Mouse (Mus musculus) kidney, postnatal 0 days (tissue): ENCODE measurements around the gene Ctnna3. TPM values are rescaled to one million over a fixed set of nuclear protein-coding genes. Genes with fewer than 3 reads are reported as not detected.
"Not testable (repeated sequence)": the region's sequence is repeated elsewhere in the genome, so short reads cannot be mapped to it uniquely, and the experiment has no call there.

ENCODE experiments used
- ATAC-seq: fragments of 200-750 bp; cut with Nextera tagmentation; replicated peaks from 2 replicates; pipeline ENCODE4 v1.8.0; 2017; ENCODE audit warnings: low read depth, moderate number of reproducible peaks, moderate TSS enrichment, moderate library complexity; ENCODE audit not compliant: low FRiP score
- DNase-seq: peaks from one replicate; pipeline ENCODE4 v3.0.0-alpha.2; 2016; ENCODE audit warnings: low spot score
- H3K27ac ChIP-seq: fragments of 300-500 bp; sonication (generic); 2 replicates; pipeline ENCODE4 v1.5.1; 2014; ENCODE audit warnings: mild to moderate bottlenecking
- H3K27me3 ChIP-seq: fragments of 300-500 bp; sonication (generic); 2 replicates; pipeline ENCODE4 v1.6.1; 2014; ENCODE audit warnings: low read length, mixed read lengths; ENCODE audit not compliant: insufficient read depth
- H3K36me3 ChIP-seq: fragments of 300-500 bp; sonication (generic); 2 replicates; pipeline ENCODE4 v1.6.1; 2014; ENCODE audit warnings: low read length, mixed read lengths; ENCODE audit not compliant: insufficient read depth
- H3K4me1 ChIP-seq: fragments of 300-500 bp; sonication (generic); replicated peaks from 2 replicates; pipeline ENCODE4 v1.6.1; 2014; ENCODE audit warnings: antibody characterized with exemption, low read length, mixed read lengths; ENCODE audit not compliant: insufficient read depth
- H3K4me2 ChIP-seq: fragments of 300-500 bp; sonication (generic); 2 replicates; pipeline ENCODE4 v1.6.1; 2014; ENCODE audit warnings: mild to moderate bottlenecking, low read length, moderate library complexity, mixed read lengths
- H3K4me3 ChIP-seq: fragments of 300-500 bp; sonication (generic); replicated peaks from 2 replicates; pipeline ENCODE4 v1.5.1; 2014; ENCODE audit warnings: low read depth, low read length
- H3K9ac ChIP-seq: fragments of 300-500 bp; sonication (generic); 2 replicates; pipeline ENCODE4 v1.6.1; 2014; ENCODE audit warnings: low read depth, low read length
- H3K9me3 ChIP-seq: fragments of 300-500 bp; sonication (generic); replicated peaks from 2 replicates; pipeline ENCODE4 v1.6.1; 2016; ENCODE audit warnings: low read length, inconsistent platforms, mixed read lengths
- CTCF ChIP-seq: IDR thresholded peaks from 2 replicates; pipeline ENCODE4 v1.5.1; 2016; ENCODE audit warnings: antibody characterized with exemption, low read depth, mild to moderate bottlenecking, moderate library complexity
- WGBS: fragments of 180-500 bp; shearing (Covaris S2); extraction: QIAGEN DNeasy Blood & Tissue Kit; methylation state at CpG from one replicate; pipeline ENCODE4 v1.1.7; 2014; 5-methylcytosine and 5-hydroxymethylcytosine counted together
- polyA plus RNA-seq: library from polyadenylated mRNA; unstranded; fragments of >200 nt; fragmentation: Nextera tagmentation; extraction: Ambion mirVana; gene quantifications from 2 replicates; pipeline ENCODE4 v1.2.1, GENCODE M21; 2015

The Ctnna3 gene
- polyA plus RNA-seq, 1 experiment from 2014 or later, result 0.32 TPM

GRCm38 (mm10) chr10:63386991-63387390 lies 42.9 kb upstream of the Ctnna3 start:
- peak; percentile 22 for DNase-seq
- no peak for ATAC-seq
- H3K9me3 ChIP-seq, result no peaks in the 10 kb centered on the region
- no peaks in the 10 kb centered on the region for H3K27me3 ChIP-seq
- peak overlapping the region; percentile 61 for H3K4me3 ChIP-seq
- WGBS, result 1% methylated on average over 10 of the region's 10 CpGs
- H3K27ac ChIP-seq, result no peak overlapping the region
- no peaks in the 10 kb centered on the region for H3K36me3 ChIP-seq
- H3K4me1 ChIP-seq, result no peaks in the 10 kb centered on the region
- H3K9ac ChIP-seq, result peak overlapping the region; percentile 64; the same call in 1 of the 2 replicates
- no peak for TF ChIP-seq CTCF
- H3K4me2 ChIP-seq, result peak overlapping the region; percentile 86

GRCm38 (mm10) chr10:63388948-63389347 lies 41.0 kb upstream of the Ctnna3 start:
- no peaks in the 10 kb centered on the region for H3K4me1 ChIP-seq
- no peak for ATAC-seq
- no peaks in the 10 kb centered on the region for H3K27me3 ChIP-seq
- no peak overlapping the region for H3K4me3 ChIP-seq
- H3K9me3 ChIP-seq, result no peaks in the 10 kb centered on the region
- H3K27ac ChIP-seq, result no peak overlapping the region
- no peak for DNase-seq
- H3K9ac ChIP-seq, result no peak overlapping the region
- H3K4me2 ChIP-seq, result no peak overlapping the region
- no peaks in the 10 kb centered on the region for H3K36me3 ChIP-seq
- TF ChIP-seq CTCF, result no peak
- 39% methylated on average over 4 of the region's 4 CpGs for WGBS

GRCm38 (mm10) chr10:63396963-63397362 lies 32.9 kb upstream of the Ctnna3 start:
- Histone ChIP-seq H3K4me1 (no peaks in the 10 kb centered on the region), H3K9me3 (no peaks in the 10 kb centered on the region), H3K27ac (no peak overlapping the region), H3K4me3 (no peak overlapping the region), H3K9ac (no peak overlapping the region), H3K27me3 (no peaks in the 10 kb centered on the region), H3K36me3 (no peaks in the 10 kb centered on the region), H3K4me2 (no peak overlapping the region)
- WGBS, result 91% methylated on average over 10 of the region's 10 CpGs
- no peak for TF ChIP-seq CTCF
- DNase-seq (no peak), ATAC-seq (no peak)

GRCm38 (mm10) chr10:63402731-63403504 lies 27.0 kb upstream of the Ctnna3 start:
- Histone ChIP-seq H3K4me2 (no peak overlapping the region), H3K9me3 (no peaks in the 10 kb centered on the region), H3K4me3 (no peak overlapping the region), H3K27ac (no peak overlapping the region), H3K27me3 (no peaks in the 10 kb centered on the region), H3K9ac (no peak overlapping the region), H3K36me3 (no peaks in the 10 kb centered on the region), H3K4me1 (no peaks in the 10 kb centered on the region)
- no peak for TF ChIP-seq CTCF
- ATAC-seq, result no peak; the same call in 1 of the 2 replicates
- WGBS, result 68% methylated on average over 5 of the region's 5 CpGs
- no peak for DNase-seq

GRCm38 (mm10) chr10:63403636-63404035 lies 26.3 kb upstream of the Ctnna3 start:
- H3K9ac ChIP-seq, result no peak overlapping the region
- no peaks in the 10 kb centered on the region for H3K27me3 ChIP-seq
- no peak; the same call in 1 of the 2 replicates for ATAC-seq
- no peak for DNase-seq
- no peak overlapping the region for H3K4me3 ChIP-seq
- H3K4me1 ChIP-seq, result no peaks in the 10 kb centered on the region
- H3K9me3 ChIP-seq, result no peaks in the 10 kb centered on the region
- WGBS, result 83% methylated on average over 2 of the region's 2 CpGs
- no peak overlapping the region for H3K4me2 ChIP-seq
- no peak overlapping the region for H3K27ac ChIP-seq
- no peak for TF ChIP-seq CTCF
- no peaks in the 10 kb centered on the region for H3K36me3 ChIP-seq

GRCm38 (mm10) chr10:63410162-63410956 lies 19.5 kb upstream of the Ctnna3 start:
- 62% methylated on average over 16 of the region's 16 CpGs for WGBS
- H3K27me3 ChIP-seq, result no peaks in the 10 kb centered on the region
- H3K4me1 ChIP-seq, result no peaks in the 10 kb centered on the region
- no peaks in the 10 kb centered on the region for H3K9me3 ChIP-seq
- no peak for TF ChIP-seq CTCF
- no peak for DNase-seq
- no peak overlapping the region for H3K4me2 ChIP-seq
- ATAC-seq, result no peak
- no peaks in the 10 kb centered on the region for H3K36me3 ChIP-seq
- H3K27ac ChIP-seq, result no peak overlapping the region
- H3K4me3 ChIP-seq, result no peak overlapping the region
- H3K9ac ChIP-seq, result no peak overlapping the region

- H3K27ac ChIP-seq, ATAC-seq, H3K9me3 ChIP-seq, H3K36me3 ChIP-seq, H3K4me3 ChIP-seq, H3K4me1 ChIP-seq, H3K27me3 ChIP-seq, DNase-seq, H3K4me2 ChIP-seq, H3K9ac ChIP-seq: not testable (repeated sequence)
- WGBS, result 88% methylated on average over 6 of the region's 7 CpGs
Measured at GRCm38 (mm10) chr10:63411674-63412073, 18.2 kb upstream of the Ctnna3 start.
